Mouse (Mus musculus): Measurements from ENCODE around the gene Slc25a29. TPM values are rescaled to one million over a fixed set of nuclear protein-coding genes. Genes with fewer than 3 reads are reported as not detected.
A peak's percentile ranks its signal among the peaks of the same experiment; 100 is the strongest.
"Not testable (repeated sequence)": the region's sequence is repeated elsewhere in the genome, so short reads cannot be mapped to it uniquely, and the experiment has no call there.

Gene Slc25a29
- total RNA-seq (2017), result 0.11 to 1.8 TPM in 2 of 3 replicates, not detected in the other

DNA sequence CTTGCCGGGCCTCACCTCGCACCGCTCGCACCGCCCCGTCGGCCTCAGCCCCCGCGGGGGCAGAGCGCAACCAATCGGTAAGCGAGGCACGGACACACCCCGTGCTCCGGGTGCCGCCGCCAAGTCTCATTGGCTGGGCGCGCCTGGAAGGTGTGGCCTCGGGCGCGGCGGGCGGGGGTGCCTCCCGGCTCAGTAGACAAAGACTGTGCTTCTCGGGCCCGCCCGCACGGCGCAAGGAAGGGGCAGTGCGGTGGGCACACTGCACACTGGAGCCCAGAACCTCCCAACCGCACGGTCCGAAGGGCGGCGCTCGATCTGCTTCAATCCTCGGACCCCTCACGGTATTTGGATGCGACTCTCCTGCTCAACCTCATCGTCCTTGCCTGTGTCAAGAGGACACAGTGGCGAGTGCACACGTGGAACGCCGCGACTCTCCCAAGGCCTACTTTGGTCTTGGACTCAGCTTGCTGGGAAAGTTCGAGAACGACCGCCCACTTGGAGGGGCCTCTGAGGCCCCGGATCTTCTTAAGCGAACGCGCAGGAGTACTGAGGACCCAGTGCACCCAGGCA lies at the start of gene Slc25a29, which contains the start of gene Slc25a47:
Gene Slc25a29, minus strand, starts transcription at position 44 of the 570 bp plus-strand sequence.
Gene Slc25a47, plus strand, starts transcription at position 207 of the 570 bp plus-strand sequence.
- ATAC-seq (replicated peaks; ENCODE audit: insufficient number of reproducible peaks, low FRiP score, low TSS enrichment, poor library complexity, severe bottlenecking), result peak; percentile 92

DNA sequence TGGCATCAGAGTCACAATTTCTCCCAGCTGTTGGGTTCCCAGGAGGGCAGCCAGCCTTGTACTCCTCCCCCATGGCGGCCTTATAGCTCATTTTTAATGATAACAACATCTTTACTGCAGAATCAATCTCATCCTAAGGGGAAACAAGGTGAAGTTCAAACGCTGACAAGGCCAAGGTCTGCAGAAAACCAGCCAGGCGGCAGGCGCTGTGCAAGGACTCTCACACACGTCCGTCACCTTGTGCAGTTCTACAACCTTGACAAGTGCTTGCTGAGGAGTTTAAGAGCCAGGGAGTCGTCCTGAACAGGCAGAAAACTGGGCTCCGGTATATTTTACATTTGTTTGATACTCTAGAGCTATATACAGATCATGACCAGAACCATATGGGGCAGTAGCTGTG lies 47.1 kb upstream of the Slc25a29 start:
- ATAC-seq (replicated peaks; ENCODE audit: insufficient number of reproducible peaks, low FRiP score, low TSS enrichment, poor library complexity, severe bottlenecking), result no peak

DNA sequence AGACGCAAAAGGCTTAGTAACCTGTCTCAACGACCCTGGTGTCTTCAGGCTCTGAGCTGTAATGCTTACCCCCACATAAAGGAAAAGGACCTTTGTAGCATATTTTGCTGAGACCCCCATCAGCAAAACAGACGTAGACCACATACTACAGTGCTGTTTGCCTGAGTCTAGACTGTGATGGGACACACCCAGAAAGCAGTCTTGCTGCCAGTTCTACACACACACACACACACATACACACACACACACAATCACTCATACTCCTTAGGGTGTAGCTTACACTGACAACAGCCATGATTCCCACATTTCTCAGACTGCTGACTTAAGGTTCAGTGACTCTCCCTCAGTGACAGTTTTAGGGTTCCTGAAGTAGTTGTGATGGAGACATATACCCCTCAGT lies 45.5 kb upstream of the Slc25a29 start:
- no peak for ATAC-seq (replicated peaks; ENCODE audit: insufficient number of reproducible peaks, low FRiP score, low TSS enrichment, poor library complexity, severe bottlenecking)

DNA sequence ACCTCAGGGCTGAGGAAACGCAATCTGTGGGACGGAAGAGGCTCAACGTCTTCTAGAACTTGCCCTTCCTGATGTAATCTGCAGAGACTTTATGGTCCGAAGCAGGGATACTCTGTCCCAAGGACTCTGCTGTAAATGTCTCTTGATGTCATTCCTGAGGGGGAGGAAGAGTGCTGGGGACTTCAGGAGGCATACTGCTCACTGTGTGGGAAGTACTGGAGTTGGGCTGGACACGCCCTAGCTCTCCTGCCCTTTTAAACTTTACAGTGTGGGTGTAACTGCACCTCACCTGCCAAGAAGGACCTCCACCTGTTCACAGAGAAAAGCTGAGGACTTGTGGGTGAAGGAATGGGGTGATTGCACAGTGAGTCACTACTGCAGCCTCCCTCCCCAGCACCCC lies 44.9 kb upstream of the Slc25a29 start:
- ATAC-seq (replicated peaks; ENCODE audit: insufficient number of reproducible peaks, low FRiP score, low TSS enrichment, poor library complexity, severe bottlenecking), result no peak

DNA sequence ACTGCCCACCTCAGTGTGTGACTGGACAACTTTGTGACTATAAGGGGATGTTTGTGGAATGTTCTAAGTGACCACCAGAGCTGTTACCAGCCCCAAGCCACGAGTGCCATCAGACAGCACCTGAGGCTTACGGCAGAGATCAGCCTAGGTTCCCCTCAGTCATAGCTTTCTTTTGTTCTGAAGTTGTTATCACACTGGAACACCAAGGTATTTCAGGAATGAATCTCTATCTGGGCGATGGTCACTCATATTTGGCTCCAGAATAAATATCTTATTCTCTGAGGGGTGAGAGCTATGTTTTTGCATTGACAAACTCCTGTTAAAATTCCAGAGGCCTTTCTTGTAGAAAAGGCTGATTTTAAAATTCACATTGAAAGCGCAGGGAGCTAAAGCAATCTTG lies 43.5 kb upstream of the Slc25a29 start:
- no peak for ATAC-seq (replicated peaks; ENCODE audit: insufficient number of reproducible peaks, low FRiP score, low TSS enrichment, poor library complexity, severe bottlenecking)

DNA sequence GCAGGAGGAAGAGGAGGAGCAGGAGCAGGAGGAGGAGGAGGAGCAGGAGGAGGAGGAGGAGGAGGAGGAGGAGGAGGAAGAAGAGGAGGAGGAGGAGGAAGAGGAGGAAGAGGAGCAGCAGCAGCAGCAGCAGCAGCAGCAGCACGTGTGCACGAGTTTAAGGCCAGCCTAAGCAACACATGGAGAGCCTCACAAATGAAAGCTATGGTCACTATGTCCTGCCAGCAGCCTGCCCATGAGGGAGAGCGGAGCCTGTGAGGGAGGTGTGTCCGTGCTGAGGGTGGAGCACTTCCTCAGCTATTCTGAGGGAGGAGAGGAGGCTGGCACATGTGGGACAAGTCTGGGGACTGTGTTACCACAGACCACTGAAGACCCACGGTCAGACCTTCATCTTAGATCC lies 37.4 kb upstream of the Slc25a29 start:
- ATAC-seq (replicated peaks; ENCODE audit: insufficient number of reproducible peaks, low FRiP score, low TSS enrichment, poor library complexity, severe bottlenecking), result no peak

DNA sequence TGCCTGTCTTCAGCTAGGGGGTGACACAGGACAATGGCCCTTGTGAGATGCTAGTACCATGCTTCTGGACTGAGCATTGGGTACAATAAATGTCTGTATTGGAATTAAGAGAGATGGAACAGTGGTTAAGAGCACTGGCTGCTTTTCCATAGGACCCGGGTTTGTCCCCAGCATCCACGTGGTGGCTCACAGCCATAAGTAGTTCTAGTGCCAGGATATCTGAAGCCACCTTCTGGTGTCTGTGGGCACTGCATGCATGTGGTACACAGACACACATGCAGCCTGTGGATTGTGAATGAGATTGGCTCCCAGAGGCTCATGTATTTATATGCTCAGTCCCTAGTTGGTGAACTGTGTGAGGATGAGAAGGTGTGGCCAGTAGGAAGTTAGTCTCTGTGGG lies 33.9 kb upstream of the Slc25a29 start:
- ATAC-seq (replicated peaks; ENCODE audit: insufficient number of reproducible peaks, low FRiP score, low TSS enrichment, poor library complexity, severe bottlenecking), result no peak

DNA sequence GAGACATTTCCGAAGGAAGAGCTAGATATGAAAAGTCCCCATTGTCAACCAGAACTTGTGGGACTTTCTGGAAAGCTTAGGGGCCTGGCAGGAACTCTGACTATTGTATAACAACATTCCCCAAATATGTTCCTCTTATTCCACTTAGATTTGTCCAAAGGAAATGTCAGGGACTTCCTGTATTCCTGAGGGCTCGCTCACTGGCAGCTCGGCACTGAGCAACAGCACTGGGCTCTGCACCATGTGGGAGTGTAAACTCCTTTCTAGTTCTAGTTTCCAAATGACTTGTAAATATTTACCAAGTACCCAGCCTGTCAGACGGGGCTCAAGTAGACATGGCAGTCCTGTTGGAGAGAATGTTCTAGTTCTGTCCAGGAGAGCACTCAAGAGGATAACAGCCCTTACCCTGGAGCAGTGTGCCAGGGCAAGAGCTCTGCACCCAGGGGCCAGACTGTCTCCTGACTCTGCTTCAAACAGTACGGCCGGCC lies 29.4 kb upstream of the Slc25a29 start:
- ATAC-seq (replicated peaks; ENCODE audit: insufficient number of reproducible peaks, low FRiP score, low TSS enrichment, poor library complexity, severe bottlenecking), result no peak

DNA sequence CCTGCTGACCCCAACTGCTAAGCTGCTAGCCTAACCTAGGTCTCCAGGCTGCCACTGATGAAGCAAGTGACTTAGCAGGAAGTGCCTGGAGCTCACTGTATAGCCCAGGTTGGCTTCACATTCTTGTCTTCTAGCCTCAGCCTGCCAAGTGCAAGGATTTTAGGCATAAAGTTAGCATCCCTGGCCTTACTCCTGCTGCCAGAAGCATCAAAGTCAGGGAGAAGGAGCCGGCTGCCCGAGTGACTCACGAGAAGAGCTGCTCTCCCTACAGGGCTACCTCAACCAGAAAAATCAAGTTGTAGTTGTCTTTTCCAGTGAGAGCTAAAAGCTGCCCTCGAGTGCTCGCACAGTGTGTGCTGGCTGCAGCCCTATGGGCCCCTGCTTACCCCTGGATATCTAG lies 22.8 kb upstream of the Slc25a29 start:
- ATAC-seq (replicated peaks; ENCODE audit: insufficient number of reproducible peaks, low FRiP score, low TSS enrichment, poor library complexity, severe bottlenecking), result no peak

DNA sequence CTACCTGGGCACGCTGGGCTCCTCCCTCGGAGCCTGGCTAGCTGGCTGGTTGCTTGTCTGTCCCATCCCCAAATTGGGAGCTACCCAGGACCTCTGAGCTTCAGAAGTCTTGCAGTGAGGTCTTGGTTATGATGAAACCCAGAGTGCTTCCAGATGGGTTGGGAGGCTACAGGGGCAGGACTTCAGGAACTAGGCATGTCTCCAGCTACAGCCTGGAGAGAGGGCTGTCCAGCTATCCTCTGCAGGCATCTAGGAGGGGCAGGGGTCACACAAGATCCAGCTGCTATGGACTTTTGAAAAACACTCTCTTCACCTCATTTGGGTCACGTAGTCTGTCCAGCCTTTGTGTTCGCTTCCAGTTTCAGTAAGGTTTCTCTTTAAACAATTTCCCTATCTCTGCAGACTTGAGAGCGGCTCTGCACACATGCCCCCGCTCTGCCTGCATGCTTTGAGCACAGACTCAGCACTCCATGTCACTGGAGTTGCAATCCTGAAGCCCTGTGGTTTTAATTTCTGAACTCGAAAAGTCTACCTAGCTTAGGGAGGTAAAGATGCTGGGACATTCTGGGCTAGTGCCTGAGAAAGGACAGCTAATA lies 22.0 kb upstream of the Slc25a29 start:
- ATAC-seq (replicated peaks; ENCODE audit: insufficient number of reproducible peaks, low FRiP score, low TSS enrichment, poor library complexity, severe bottlenecking), result no peak

DNA sequence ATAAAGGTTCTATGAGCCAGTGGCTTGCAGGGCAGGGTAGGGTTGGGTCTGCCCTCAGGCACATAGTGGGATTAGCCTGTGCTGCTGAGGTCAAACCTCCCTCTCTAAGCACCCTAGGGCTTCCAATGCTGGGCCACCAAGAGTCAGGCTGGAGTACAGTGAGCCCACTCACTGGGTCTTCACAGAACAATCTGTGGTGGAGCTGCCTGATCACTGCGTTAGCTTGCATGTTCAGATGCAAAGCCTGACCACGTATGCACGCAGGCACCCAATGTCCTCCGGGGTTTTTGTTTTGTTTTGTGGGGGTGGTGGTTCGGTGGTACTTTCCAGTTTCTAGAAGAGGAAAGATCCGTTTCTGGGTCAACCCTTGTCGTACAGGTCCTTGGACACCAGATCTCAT lies 21.4 kb upstream of the Slc25a29 start:
- ATAC-seq (replicated peaks; ENCODE audit: insufficient number of reproducible peaks, low FRiP score, low TSS enrichment, poor library complexity, severe bottlenecking), result no peak

DNA sequence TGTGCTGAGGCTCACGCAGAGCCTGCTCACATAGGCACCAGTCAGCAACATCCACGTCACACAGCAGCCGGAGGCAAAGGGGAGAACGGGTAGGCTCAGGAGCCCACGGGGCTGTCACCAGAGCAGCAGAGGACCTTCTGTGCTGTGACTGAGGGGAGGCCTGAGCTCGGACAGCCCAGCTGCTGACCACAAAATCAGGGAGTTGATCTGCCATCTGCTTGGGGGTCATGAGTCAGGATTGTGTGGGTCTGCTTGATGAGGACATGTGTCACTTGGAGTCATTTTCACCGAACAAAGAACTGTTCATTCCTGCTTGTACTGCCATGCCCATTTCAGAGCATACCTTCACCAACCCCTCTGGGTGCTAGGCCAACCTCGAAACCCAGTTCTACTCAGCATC lies 20.5 kb upstream of the Slc25a29 start:
- ATAC-seq (replicated peaks; ENCODE audit: insufficient number of reproducible peaks, low FRiP score, low TSS enrichment, poor library complexity, severe bottlenecking), result no peak

DNA sequence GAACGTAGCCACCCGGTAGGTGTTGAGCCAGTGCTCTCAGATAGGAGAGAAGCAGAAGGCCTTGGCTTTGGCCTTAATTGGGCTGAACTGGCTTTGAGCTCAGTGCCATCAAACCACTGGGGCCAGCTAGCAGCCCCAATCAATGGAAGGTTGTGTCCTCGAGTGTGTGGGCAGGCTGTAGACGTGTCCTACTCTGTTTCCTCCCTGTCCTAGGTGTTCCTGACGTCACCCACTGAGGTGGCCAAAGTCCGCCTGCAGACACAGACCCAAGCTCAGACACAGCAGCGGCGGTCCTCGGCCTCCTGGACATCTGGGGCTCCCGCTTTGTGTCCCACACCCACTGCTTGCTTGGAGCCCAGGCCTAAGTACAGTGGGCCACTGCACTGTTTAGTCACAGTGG lies 19.4 kb upstream of the Slc25a29 start:
- ATAC-seq (replicated peaks; ENCODE audit: insufficient number of reproducible peaks, low FRiP score, low TSS enrichment, poor library complexity, severe bottlenecking), result no peak

DNA sequence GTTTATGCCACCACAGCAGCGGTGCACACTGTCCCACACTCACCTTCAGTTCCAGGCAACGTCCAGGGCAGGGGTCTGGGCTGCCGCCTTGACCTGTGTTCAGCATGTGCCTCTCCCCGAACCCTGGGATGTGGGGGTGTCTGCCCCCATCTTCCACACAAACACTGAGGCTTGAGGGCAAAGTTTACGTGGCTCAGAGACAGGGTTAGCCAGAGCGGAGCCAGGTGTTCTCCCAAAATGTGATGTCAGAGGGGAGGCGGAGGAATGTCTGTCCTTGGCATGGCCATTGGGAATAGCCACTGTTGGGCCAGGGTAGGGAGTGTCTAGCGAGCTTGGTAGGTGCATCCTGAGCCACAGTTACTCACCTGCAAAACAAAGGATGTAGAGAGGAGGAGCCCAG lies 17.1 kb upstream of the Slc25a29 start:
- no peak for ATAC-seq (replicated peaks; ENCODE audit: insufficient number of reproducible peaks, low FRiP score, low TSS enrichment, poor library complexity, severe bottlenecking)

DNA sequence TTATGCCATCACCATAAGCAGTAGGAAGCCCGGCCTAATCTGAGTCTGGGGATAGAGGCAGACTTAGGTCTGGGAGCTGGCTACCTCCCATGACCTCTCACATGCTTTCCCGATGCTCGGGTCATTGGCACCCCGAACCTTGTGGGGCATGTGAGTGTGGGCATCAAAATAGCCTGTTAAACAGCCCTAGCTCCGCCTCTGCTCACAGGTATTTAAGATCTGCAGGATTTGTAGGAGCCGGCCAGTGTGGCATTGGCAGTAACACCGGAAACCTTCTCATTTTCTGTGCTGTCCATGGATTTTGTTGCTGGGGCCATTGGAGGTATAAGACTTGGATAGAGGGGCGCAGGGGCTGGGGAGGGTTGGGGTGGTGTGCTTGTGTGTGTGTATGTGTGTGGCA lies 15.2 kb upstream of the Slc25a29 start:
- ATAC-seq (replicated peaks; ENCODE audit: insufficient number of reproducible peaks, low FRiP score, low TSS enrichment, poor library complexity, severe bottlenecking), result no peak

DNA sequence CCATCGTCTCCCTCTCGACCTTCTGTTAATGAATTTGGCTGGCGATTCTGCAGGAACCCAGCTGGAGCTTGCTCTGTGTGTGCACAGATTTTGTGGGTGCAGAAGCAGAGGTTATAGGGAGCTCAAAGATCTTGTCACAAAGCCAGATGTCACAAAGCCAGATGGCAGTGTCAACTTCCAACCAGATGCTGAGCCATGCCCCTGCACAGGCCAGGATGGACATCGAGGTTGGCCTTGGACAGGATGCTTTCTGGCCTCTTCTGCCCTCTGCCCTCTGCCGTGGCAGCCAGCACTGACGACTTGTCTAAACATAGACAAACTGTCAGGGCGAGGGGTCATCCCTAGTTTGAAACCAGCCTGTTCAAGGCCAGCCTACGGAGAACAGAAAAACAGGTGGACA lies 14.4 kb upstream of the Slc25a29 start:
- ATAC-seq (replicated peaks; ENCODE audit: insufficient number of reproducible peaks, low FRiP score, low TSS enrichment, poor library complexity, severe bottlenecking), result no peak

DNA sequence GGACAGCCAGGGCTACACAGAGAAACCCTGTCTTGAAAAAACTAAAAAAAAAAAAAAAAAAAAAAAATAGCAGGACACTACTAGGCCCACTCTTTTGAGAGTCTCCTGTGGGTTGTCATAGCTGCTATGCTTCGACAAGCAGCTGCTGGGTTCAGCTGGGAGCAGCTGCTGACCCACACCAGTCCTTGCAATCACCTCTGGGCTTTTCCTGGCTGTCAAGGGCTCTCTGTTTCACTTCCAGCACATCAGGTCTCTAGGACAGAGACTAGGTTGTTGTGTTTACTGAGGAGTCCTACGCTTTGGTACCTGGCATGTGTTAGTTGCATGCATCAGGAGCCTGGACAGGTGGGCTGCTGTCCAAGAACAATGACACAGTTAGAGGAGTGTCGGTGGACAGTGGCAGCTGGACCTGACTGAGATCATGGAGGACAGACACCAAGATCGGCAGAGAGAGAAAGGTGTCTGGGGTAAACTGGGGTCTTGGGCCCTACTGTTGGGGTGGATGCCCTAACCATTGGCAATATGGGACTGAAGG lies 13.9 kb upstream of the Slc25a29 start:
- no peak for ATAC-seq (replicated peaks; ENCODE audit: insufficient number of reproducible peaks, low FRiP score, low TSS enrichment, poor library complexity, severe bottlenecking)

DNA sequence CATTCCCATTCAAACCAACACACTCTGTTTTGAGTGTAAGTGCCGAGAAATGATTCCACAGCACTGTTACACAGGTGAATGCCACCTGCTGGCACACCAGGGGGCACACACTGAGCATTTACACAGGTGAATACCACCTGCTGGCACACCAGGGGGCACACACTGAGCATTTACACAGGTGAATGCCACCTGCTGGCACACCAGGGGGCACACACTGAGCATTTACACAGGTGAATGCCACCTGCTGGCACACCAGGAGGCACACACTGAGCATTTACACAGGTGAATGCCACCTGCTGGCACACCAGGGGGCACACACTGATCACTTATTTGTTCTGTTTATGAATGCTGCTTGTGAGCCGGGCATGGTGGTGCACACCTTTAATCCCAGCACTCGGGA lies 12.3 kb upstream of the Slc25a29 start:
- ATAC-seq (replicated peaks; ENCODE audit: insufficient number of reproducible peaks, low FRiP score, low TSS enrichment, poor library complexity, severe bottlenecking), result not testable (repeated sequence)

DNA sequence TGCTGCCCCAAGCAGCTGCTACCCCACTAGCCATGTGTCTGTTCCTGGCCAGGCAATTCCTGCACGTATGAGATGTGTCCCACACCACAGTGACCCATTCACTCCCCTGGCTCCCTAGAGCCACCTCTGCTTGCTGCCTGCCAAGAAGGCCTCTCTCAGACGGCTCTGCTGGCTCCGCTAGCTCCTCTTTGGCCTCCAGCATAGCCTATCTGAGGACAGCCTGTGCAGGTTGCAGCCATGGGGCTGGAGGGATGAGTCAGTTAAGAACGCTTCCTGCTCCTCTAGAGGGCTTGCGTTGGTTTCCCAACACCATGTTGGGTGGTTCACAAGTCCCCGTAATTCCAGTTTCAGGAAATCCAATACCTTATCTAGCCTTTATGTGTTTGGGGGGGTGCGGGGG lies 7.0 kb upstream of the Slc25a29 start:
- ATAC-seq (replicated peaks; ENCODE audit: insufficient number of reproducible peaks, low FRiP score, low TSS enrichment, poor library complexity, severe bottlenecking), result no peak

DNA sequence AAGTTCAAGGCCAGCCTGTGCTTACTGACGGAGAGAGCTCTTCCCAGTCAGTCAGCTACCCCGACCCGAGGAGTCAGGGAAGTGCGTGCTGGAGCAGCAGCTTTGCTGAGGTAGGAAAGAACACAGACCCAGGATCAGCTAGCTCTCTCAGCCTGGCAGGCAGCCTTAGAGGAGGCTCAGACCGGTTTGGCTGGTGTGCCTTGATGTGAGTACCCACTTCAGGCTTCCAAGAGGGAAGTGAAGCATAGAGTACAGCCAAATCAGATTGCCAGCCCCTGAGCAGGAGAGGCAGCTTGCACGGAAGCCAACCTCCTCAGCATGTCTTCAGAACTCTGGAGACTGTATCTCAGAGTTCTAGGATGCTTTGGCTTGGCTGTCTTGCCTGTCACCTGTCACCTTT lies 5.5 kb upstream of the Slc25a29 start:
- no peak for ATAC-seq (replicated peaks; ENCODE audit: insufficient number of reproducible peaks, low FRiP score, low TSS enrichment, poor library complexity, severe bottlenecking)

All from monocyte, adult 5-6 weeks (primary cell).